Mouse (Mus musculus) embryo, embryonic 10.5 days (tissue): ENCODE results near the gene Smoc2.

Source experiments
- DNase-seq: peaks from one replicate; pipeline ENCODE4 v3.0.0-alpha.2; 2015; ENCODE audit warnings: low spot score

Smoc2 gene

GRCm38 (mm10) chr17:14414511-14414910 is 135.2 kb downstream of the Smoc2 start:
- no peak for DNase-seq

GRCm38 (mm10) chr17:14420460-14421046 is 141.2 kb downstream of the Smoc2 start:
- DNase-seq = no peak

- no peak for DNase-seq
Observed at GRCm38 (mm10) chr17:14426481-14426880, 147.2 kb downstream of the Smoc2 start.

GRCm38 (mm10) chr17:14434717-14435116 is 155.4 kb downstream of the Smoc2 start:
- no peak for DNase-seq

GRCm38 (mm10) chr17:14445611-14446010 is 166.3 kb downstream of the Smoc2 start:
- DNase-seq = no peak

GRCm38 (mm10) chr17:14447275-14447674 is 168.0 kb downstream of the Smoc2 start:
- no peak for DNase-seq
